Mouse (Mus musculus): ENCODE measurements around the gene Saysd1.

- TF ChIP-seq CTCF (IDR thresholded peaks at IDR 0.05): no peak
- no peak for TF ChIP-seq EP300 (IDR thresholded peaks at IDR 0.05; ENCODE audit: insufficient read depth, low read depth, low read length)
Measured at GRCm38 (mm10) chr14:20171840-20172239, 33.5 kb upstream of the Saysd1 start.
